Mouse (Mus musculus) adrenal gland, adult (tissue): ENCODE results near the gene Mdc1.

Experiments used
- DNase-seq, 2 experiments: peaks; one replicate each; pipeline ENCODE4 v3.0.0; 2022 to 2023; ENCODE audit warnings: low spot score in 1 of 2; ENCODE audit not compliant: inconsistent age in 2 of 2

The Mdc1 gene

DNA sequence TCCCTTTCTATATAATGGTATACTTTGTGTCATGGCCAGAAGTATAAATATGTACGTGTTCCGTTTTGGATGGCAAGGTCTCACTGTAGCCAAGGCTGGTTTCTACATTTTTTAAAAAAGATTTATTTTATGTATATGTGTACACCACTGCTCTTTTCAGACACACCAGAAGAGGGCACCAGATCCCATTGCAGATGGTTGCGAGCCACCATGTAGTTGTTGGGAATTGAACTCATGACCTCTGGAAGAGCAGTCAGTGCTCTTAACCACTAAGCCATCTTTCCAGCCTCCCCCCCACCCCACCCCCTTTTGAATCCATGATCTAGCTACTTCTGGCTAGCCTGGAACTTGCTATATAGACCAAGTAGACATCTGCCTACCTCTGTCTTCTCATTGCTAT is 2.2 kb downstream of the Mdc1 start:
- no peak for DNase-seq

DNA sequence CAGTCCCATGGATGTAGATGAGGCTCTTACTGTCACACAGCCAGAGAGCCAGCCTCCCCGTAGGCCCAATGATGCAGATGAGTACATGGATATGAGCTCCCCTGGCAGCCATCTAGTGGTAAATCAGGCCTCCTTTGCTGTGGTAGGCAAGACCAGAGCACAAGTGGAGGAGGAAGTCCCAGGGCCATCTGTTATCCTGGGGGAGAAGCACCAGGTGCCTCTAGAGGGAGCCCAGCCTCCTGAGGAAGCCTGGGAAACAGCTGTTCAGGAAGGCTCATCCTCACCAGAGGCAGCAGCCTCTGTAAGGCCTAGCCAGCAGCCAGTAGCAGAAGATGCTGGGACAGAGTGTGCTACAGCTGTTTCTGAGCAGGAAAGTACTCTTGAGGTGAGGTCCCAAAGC is 6.8 kb downstream of the Mdc1 start:
- DNase-seq = peak; percentile 40 to 60

DNA sequence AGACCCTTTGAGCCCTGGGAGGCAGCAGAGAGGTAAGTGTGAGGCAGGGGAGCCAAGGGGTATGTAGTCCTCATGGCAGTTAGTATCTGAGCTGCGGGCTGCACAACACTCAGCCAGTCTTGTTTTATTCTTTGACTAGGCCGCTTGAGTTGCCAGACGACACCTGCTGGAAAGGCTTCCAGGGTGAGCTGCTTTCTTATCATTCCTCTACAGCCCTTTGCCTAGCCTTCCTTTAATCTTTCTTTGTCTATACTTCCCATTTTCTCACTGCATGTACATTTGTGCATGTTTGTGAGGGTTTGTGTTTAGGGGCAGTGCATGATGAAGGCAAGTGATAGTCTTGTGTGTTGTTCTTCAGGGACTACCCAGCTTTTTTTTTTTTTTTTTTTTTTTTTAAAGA is 9.7 kb downstream of the Mdc1 start:
- no peak for DNase-seq

DNA sequence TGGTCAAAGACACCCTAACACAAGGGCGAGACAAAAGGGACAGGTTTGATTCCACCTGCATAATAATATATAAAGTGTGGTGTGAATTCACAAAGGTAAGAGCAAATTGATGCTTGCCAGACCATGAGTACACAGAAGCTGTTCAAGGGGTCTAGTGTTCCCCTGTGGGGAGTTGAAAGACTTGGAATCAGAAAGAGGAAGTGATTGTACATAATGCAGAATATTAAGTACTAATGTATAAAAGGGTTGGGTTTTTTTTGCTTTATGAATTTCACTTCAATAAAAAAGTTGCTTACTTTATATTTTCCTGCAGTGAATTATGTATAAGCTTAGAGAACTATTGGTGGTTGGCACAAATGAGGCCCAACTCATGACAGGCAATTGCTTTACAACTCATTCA is 18.1 kb downstream of the Mdc1 start:
- no peak for DNase-seq

DNA sequence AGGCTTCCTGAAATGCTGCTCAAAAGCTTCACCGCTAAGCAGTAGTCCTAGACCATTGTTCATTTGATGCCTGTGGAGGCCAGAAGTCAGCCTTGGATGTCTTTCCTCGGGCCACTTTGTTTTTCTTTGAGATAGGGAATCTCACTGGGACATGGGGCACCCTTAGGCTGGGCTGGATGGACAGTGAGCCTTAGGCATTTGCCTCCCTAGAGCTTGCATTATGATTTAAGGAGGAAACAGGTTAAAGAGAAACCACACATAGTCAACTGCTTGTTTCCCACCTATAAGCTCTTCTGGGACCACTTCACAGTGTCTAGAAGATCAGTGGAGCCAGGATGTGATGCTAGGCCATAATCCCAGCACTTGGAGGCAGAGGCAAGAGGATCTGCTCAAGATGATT is 18.5 kb downstream of the Mdc1 start:
- DNase-seq = no peak

DNA sequence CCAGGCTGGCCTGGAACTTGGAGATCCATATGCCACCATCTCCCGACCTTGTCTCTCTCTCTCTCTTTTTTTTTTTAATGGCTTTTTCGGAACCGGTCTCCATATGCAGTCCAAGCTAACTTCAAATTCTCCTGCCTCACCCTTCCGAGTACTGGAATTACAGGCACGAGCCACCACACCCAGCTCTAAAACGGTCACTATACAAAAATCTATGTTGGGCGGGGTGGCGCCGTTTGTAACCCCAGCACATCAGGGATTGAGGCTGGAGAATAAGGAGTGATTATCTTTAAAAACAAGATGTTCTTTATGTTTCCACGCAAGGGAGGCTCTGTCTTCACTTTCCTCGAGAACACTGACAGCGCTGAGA is 19.5 kb downstream of the Mdc1 start:
- no peak for DNase-seq

DNA sequence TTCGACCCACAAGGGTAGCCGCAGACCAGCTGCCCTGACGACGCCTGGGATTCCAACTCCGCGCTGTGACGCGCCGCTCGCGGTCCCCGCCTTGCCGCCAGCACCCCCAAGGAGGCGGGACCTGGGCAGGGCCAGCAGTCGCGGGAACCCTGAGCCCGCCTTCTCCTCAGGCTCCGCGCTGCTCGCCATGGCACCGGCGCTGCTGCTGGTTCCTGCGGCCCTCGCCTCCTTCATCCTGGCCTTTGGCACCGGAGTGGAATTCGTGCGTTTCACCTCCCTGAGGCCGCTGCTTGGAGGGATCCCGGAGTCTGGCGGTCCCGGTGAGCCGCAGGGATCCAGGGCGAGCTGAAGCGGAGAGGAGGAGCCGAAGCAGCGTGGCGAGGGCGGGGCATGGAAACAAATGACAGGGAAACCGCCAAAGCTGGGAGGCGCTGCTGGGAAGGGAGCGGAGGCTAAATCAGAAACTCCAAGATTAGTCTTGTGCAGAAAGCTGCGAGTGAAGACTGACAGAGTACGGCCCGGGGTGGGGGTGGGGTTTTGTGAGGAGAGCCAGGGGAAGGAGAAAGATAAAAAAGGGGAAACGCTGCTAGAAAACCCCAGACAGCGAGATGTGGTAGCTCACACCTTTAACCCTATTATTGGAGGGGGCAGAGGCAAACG is 20.0 kb downstream of the Mdc1 start, which contains the start of gene Nrm:
Gene Nrm, plus strand, starts transcription at position 121 of the 660 bp plus-strand sequence.
- peak; percentile 92 to 98 for DNase-seq

DNA sequence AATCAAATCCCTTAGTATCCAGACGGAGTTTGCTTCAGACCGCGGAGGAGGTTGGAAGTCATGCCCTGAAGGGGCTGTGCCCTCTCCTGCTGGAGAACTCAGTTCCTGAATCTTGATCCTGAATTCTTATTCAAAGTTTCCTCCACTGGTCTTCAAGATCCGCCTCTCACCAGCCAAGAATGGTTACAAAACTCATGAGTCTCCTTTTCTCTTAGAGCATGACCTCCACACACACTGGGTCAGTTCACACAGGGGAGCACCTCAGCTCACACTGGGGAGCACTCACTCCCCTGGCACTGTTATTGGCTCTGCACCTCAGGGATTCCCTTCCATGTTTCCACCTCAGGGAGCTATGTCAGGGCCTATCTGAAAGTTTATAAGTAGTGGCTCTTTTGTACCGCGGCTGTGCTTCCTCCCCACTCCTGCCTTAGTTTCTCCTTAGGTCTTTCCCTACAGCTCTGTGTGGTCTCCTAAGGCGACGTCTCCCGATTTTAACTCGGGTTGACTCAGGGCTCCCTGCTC is 23.6 kb downstream of the Mdc1 start:
- DNase-seq = no peak

DNA sequence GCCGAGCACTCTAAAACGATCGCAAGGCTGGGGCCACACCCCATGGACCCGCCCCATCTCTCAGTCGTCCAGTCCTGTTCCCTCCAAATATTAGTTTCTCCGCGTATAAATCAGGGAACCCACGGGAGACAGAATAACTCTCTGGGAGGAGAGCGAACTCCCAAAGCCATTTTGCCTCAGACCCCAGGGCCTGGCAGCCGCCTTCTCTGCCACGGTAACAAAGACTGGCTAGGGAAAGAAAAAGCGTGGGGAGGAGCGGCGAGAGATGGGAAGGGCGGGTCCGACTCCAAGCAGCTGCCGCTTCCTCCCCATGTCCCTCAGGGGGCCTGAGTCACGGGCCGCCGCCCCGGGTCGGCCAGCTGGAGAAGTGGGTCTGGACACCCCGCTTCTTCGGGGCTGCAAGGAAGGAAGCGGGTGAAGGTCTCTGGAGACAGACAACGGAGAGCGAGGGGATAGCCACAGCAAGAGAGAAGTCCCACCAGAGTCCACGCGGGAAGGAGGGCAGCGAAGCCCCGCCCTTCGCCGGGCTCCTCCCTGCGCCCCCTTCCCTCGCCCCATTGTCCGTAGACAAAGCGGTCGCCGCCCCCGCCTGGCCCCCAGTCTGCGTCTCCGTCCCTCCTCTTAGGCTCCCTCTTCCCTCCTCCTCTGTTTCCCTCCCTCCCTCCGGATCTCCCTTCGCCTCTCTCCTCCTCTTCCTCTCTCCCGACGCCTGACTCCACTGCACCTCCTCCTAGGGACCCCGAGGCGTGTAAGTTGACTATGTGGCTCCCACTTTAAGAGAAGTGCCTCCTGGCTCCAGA is 24.4 kb downstream of the Mdc1 start, which contains the start of gene Ppp1r18:
Gene Ppp1r18, plus strand, starts transcription at position 113 of the 800 bp plus-strand sequence.
- peak; percentile 79 to 94 for DNase-seq

DNA sequence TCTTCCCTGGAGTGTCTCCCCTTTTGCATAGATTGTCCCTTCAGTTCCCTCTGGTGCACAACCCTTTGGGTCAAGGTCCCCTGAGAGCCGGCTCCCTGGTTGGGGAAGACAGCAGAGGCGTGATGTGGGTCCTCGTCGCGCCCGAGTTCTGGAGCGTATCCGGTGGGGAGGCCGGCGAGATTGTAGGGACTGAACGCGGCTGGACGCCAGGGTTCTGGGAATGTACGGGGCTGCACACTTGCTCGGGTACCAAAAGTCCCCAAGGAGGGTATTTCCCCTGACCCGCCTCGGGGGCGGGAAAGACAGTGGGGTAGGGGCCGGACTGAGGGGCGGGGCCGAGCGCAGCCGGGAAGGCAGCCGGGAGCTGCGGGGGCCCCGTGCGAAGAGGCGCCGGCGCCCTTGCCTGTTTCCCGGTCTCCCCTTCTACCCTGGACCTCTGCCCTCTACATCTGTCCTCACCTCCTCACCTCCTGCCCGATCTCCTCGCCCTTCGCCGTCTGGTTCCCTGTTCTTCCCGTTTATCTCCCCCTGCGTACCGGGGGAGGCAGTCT is 25.0 kb downstream of the Mdc1 start:
- peak in 1 of 2 experiments; percentile 87 for DNase-seq

DNA sequence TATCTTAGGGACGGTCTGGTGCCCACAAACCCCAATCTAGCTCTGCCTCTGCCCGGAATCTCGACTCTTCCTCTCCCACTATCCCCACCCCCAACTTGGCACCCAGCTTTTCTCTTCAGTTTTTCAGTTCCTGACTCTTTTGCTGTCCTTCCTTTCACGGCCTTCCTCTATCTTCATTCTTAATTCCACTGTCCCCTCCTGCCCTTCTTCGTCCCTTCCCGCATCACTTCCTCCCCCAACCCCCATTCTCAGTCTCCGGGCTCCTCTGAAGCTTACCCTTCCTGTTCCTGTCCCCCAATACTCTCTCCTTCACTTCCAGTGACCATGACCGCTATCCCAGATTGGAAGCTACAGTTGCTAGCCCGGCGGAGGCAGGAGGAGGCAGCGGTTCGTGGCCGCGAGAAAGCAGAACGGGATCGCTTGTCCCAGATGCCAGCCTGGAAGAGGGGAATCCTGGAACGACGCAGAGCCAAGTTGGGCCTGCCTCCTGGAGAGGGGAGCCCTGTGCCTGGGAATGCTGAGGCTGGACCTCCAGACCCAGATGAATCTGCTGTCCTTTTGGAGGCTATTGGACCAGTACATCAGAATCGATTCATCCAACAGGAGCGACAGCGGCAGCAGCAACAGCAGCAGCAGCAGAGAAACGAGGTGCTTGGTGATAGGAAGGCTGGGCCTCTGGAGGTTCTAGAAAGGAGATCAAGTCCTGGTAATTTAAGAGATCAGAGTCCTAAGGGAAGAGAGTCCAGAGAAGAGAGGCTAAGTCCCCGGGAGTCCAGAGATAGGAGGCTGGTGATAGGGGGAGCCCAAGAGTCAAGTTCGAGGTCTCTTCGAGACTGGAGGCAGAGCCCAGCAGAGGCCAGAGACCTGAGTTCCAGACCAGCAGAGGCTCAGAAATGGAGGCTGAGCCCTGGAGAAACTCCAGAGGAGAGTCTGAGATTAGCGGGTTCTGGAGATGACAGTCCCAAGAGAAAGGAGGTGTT is 25.9 kb downstream of the Mdc1 start:
- peak; percentile 62 to 89 for DNase-seq

DNA sequence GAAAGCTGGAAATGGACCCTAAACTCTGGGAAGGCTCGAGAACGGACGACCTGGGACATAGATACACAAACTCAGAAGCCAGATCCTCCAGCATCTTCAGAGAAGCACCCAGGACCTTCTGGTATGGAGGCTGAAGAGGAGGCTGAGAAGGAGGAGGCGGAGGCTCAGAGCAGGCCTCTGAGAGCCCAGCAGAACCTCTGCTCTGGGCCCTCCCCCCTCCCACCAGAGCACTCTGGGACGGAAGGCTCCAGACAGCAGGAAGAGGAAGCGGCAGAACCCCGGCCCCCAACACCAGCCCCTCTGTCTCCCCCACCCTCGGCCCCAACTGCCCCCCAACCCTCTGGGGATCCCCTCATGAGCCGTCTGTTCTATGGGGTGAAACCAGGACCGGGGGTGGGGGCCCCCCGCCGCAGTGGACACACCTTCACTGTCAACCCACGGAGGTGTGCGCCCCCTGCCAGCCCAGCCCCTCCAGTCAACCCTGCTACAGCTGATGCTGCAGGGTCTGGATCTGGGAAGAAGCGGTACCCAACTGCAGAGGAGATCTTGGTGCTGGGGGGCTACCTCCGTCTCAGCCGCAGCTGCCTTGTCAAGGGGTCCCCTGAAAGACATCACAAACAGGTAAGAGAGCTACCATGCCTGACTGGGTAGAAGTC is 27.0 kb downstream of the Mdc1 start:
- peak; percentile 45 to 74 for DNase-seq

DNA sequence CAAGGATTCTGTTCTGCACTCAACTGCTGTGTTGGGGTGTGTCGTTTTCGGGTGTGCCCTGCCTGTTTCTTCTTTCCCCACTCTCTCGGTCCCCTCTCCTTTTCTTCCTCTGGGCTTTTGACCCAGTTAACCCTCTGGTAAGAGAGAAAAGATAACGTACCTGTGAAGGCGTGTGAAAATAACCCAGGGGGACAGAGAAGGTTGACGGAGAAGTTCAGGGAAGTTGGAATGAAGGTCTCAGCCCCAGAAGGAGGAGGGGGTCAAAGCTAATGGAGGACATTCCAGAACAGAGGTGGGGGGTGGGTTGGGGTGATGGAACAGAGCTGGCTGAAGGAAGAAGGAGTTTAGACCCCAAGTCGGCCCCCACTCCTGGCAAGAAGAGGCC is 27.6 kb downstream of the Mdc1 start:
- DNase-seq = peak in 1 of 2 experiments; percentile 78

DNA sequence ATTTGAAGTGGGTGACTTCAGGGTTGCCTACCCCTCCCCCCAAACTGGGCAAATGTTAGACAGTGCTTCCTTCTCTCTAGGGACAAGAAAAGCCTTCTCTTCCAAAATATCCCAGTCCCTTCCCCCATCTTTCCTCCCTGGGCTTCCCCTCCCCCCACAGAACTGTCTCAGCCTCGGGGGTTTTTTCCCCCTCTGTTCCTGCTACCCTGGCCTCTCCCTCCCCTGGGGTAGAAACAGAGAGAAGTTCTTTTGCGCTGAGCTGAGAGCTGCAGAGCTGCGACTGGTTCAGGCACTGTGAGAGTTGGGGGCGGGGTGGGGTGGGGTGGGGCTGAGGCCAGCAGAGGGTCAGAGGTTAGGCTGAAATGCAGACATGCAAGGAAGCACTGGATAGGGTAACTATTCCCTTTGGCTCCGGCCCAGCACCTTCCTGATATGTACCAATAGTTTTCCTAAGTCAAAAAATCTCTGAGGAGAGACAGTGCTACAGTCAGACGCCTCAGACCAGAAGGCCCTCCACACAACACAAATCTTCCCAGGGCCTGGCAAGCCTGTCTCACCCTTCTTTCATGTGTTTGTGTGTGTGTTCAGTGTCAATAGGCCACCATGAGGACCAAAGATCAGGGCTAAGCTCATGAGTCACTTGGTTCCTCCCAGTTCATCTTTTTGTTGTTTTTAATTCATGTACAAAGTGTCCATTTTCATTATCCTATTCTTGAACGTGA is 28.2 kb downstream of the Mdc1 start:
- DNase-seq = peak; percentile 58 to 86

DNA sequence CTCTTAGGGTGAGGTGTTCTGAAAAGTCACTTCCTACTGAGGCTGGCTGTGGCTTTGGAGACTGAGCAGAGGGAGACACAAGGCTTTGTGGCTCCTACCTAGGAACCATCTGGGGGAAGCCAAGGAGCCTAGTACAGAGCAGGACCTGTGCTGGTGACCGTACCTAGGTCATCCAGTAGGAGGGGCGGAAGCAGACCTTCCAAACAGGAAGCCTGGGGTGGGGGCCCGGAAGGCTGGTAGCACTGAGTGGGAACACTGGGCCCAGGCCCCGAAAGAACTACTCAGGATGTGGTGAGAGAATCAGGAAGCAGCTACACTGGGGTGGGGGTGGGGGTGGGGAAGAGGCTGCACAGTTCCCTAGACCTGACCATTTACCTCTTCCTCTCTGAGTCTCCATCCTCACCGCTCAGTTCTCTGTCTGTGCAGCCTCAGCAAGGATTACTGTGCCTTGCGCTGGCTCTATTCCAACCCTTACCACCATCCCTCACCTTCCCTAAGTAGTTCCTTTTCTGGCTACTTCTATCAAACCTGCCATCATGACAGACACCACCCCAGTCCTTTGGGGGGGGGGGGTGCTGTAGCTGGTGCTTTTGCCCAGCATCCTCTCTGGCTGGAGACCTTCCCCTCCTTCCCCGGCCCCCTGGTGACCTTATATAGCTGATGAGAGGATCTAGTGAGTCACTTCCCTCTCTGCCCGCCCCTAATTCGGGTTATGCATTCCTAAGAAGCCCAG is 29.0 kb downstream of the Mdc1 start:
- DNase-seq = peak; percentile 85 to 91

DNA sequence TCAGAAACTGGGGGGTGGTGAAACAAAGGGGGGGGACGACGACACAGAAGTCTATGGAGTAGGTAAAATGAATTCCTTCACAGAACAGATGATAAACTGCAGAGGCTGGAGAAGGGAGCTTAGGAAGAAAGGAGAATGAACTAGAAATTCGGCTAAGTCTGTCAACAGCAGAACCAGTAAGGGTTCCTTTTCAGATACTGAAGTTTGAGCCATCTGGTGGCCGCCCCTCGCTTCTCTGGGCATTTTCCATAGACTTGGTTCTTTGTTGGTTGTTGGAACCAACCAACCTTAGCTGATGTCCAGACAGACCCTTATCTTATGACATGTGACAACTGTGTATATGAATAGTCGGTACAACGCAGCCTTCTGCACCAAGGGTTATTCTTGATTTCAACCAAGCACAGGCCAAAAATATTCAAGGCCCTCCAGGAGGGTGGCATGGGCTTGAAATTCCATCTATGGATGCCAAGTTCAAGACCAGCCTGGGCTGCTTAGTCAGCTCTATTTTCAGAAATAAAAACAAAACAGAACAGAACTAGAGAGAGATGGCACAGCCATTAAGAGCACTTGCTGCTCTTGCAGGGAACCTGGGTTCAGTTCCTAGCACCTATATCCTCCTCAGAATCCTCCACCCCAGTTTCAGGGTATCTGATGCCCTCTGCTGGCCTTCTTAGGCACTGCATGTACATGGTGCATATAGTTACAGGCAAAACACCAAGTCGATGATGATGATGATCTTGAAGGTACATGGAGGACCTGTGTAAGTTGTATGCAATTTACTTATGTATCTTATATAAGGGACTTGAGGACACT is 29.8 kb downstream of the Mdc1 start:
- peak in 1 of 2 experiments; percentile 77 for DNase-seq

DNA sequence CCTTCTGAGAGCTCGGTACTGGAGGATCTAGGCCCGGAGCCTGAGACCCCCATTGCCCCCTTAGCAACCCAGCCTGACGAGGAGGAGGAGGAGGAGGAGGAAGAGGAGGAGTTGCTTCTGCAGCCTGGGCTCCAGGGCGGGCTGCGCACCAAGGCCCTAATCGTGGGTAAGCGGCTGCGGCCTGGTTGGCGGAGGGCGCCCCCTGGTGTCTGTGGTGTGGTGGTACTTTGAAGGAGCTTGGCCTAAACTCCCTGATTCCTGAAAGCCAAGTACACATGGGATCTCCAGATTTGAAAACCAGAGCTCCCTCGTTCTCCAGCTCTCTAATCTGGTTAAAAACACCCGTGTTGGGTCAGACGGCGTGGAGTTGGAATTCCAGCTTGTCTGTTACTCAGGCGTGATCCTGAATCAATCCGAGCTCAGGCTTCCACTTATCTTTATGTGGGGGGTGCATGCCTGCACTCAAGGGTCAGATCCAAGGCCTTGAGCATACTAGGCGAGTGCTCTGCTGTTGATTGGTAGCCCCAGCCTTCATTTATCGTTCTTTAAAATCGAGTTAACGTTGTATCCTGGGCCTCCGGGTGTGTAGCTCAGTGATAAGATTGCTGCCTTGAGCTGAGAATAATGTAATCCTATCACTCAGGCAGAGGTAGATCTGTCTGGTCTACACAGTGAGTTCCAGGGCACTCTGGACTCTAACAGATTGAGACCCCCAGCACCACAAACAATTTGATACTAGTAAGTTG is 32.6 kb downstream of the Mdc1 start:
- DNase-seq = peak; percentile 90 to 95
